Mouse (Mus musculus): ENCODE data around the gene Jak1. TPM values are rescaled to one million over a fixed set of nuclear protein-coding genes. Genes with fewer than 3 reads are reported as not detected.
A peak's percentile ranks its signal among the peaks of the same experiment; 100 is the strongest.

Gene Jak1
- total RNA-seq, 2 experiments from 2014 or later: 92.7 to 105 TPM

- no peak for ATAC-seq (ENCODE audit: poor library complexity, severe bottlenecking)
These were observed 106.8 kb downstream of the Jak1 start for GRCm38 (mm10) chr4:101158282-101158681.

DNA sequence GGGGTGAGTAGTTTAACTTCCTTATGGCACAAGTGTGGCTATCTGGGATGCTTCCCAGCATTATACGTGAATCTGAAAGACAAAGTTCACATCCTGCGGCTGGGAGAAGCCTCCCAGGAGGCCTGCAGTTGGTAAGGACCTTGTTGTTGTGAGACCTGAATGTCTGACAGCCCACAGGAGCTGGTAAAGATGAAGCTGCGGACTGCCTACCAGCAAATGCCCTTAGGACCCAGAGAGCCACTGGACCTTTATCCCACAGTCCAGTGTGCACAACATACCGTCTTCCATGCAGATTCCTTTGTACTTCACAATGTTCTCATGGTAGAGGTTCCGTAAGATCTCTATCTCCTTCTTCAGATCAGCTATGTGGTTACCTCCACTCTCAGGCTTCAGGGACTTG, 107.6 kb downstream of the Jak1 start:
- ATAC-seq (ENCODE audit: poor library complexity, severe bottlenecking): no peak

DNA sequence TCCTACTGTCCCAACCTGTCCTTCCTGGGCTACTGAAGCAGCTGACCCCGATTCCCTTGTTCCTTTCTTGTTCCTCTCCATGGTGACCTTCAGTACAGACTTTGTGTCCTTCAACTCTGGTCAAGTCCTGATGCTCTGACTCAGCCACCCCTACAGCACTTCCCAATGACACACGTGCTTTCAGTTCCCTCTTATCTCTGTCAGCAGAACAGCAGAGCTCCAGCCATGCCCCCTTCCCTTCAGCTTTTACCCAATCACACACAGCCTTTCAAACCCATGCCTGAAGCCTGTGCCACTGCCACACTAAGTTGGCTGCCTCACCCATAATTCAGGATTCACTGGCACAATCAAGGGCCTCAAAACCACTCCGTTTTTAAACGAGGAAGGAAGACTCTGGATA, 109.5 kb downstream of the Jak1 start:
- ATAC-seq (ENCODE audit: poor library complexity, severe bottlenecking): peak; percentile 96

DNA sequence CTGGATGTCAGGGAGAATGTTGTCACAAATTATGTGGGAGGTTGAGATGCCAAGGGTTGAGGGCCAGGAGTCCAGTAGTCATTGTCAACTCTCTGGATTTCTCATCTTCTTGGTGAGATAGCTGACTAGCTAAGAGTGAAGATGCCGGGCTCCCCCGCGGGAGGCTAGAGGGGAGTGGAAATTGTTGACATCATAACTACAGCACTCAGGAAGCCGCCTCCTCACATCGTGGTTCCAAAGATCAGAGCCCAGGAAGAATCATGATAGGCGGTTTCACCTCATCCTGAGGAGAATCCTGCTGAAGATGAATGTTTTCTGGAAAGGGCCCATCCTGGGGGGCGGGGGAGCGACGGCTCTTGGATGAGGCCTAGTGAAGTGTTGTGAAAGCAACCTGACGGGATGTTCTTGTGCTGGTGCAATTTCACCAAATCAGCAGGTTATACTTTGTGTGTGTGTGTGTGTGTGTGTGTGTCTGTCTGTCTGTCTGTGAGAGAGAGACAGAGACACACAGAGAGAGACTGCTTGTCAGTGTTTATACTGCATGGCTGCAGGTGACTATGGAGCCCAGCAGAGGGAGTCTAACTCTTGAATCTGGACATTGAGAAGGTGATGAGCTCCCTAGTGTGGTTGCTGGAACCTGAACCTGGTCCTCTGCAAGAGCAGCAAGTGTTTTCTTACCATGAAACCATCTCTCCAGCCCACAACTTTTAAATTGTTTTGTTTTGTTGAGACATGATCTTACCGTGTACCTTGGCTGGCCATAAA, 118.0 kb downstream of the Jak1 start:
- no peak for ATAC-seq (ENCODE audit: poor library complexity, severe bottlenecking)

DNA sequence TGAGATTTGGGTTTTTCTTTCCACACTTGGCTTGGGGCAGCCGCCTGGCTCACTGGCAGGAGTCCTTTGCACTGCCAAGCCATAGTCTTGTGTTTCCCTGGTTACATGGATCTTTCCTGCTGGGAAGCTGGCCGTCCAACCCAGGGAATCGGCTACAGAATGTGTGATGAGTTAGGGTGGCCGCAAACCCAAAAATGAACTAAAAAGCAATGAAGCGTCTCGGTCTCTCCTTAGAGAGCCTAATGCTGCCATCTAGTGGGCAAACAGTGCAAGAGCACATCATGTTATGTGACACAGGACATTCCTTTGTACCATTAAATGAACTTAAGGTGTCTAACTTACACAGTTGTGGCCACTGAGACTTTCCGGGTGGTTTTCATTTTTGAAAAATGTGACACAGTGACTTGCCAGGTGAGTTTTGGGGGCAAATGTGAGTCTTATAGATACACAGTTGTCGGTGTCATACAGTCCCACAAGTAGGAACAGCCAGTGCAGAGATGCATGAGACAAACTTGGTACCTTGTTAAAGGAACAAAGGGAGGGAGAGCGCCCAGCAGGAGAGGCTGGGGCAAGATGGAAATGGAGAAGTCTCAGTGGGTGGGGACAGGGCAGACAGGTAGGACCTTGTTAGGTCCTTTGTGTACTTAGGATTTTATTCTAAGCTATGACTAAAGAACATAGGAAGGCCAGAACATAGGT, 118.9 kb downstream of the Jak1 start:
- ATAC-seq (ENCODE audit: poor library complexity, severe bottlenecking): peak; percentile 84

- ATAC-seq (ENCODE audit: poor library complexity, severe bottlenecking): no peak
These were observed 120.3 kb downstream of the Jak1 start for GRCm38 (mm10) chr4:101144790-101145189.

GRCm38 (mm10) chr4:101144361-101144760, 120.7 kb downstream of the Jak1 start:
- no peak for ATAC-seq (ENCODE audit: poor library complexity, severe bottlenecking)

DNA sequence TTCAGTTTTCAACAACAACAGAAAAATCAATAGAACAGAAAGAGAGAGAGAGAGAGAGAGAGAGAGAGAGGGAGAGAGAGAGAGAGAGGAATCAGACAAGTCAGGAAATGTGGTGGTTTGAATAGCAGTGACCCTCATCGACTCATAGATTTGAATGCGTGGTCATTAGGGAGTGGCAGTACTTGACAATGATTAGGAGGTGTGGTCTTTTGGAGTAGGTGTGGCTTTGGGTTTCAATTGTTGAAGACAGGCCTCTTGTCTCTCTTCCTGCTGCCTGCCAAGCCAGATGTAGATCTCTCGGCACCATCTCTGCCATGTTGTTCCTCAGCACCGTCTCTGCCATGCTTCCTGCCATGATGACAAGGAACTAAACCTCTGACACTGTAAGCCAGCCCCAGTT, 121.2 kb downstream of the Jak1 start:
- ATAC-seq (ENCODE audit: poor library complexity, severe bottlenecking): no peak

DNA sequence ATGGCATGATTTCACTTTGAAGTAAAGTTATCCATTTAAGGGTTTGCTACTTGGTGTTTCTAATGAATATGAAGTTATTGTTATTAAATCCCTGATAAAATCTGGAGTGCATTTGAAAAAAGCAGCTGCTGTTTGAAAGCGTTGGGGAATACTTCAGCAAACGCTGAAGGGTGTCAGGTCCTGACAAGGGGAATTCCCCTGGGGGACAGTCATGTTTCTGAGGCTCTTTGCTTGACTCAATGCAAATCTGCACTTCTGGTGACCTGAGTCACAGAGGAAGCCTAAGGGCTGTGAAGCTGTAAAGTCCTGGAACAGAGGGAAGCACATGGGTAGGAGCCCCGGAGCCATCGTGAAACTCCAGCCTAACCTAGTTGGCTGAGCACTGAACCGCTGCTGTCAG, 123.3 kb downstream of the Jak1 start:
- no peak for ATAC-seq (ENCODE audit: poor library complexity, severe bottlenecking)

DNA sequence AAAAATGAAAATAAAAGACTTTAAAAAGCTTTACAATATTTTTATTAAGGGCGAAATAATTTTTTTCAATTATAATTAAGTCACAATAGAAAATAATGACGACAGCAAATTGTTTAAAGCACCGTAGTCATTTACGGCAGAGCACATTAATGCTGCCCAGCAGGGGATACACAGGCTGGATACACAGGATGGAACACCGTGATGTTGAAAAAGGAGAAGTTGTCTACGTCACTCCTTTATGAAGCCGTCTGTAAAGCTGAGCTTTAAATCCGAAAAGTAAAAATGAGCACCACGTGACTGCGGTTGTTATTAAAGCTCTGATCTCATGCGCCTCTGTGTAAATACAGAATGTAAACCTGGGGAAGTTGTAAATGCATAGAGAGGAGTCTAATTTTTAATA, 127.1 kb downstream of the Jak1 start:
- ATAC-seq (ENCODE audit: poor library complexity, severe bottlenecking): no peak

- no peak for ATAC-seq (ENCODE audit: poor library complexity, severe bottlenecking)
These were observed 129.2 kb downstream of the Jak1 start for GRCm38 (mm10) chr4:101135909-101136308.

DNA sequence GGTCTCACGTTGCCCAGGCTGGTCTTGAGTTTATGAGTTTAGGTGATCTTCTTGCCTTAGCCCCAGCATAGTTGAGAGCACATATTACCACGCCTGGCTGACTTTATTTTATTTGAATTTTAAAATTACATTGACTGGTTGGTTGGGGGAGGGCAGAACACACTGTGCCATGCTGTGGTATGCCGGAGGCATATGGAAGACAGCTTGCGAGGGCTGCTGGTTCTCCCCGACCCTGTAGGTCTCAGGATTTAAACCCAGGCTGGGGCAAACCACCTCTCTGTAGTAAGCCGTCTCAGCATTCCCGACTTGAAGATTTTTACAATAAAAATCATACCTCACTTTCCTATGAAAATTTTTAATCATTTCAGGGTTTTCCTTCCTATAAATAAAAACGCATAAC, 130.1 kb downstream of the Jak1 start:
- ATAC-seq (ENCODE audit: poor library complexity, severe bottlenecking): no peak

DNA sequence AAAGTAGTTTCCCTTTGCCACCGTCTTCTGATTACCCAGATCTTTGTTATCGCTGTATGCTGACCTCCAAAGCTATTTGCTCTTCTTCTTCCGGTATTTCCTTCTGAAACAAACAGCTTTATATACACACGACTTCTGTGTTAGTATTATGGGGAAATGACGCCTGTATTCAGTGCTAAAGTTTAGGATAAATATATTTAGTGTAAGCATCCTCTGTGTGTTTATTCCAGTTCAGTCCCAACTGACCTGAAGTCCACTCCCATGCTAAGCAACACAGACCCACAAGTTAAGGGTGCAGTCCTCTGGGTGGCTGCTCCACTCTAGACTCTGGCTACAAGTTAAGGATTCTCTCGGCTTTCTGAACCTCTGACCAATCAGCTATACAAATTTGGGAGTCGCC, 144.1 kb downstream of the Jak1 start:
- ATAC-seq (ENCODE audit: poor library complexity, severe bottlenecking): no peak

DNA sequence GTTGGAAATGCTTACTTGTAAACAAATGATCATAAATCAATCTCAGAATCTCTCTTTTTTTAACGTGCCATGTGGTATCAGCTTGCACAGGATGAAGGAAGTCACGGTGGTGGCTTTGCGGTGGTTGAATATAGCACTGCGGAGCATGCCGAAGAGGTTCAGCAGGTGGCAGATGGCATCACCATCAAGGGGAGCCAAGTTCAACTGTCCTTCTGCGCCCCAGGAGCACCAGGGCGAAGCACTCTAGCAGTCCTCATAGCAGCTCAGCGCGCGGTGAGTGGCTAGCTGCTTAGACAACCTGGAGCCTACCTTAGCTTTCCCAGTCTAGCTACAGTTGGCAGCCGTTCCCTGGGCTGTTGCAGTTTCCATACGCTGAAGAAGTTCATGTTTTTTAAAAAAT, 158.0 kb downstream of the Jak1 start:
- ATAC-seq (ENCODE audit: poor library complexity, severe bottlenecking): no peak

Other genes with a start within 250 kb of the Jak1 start
- gene Gm10577, start 244.6 kb downstream of the Jak1 start, total RNA-seq (2015): not detected in 2 replicates
- gene Gm10577, start 244.6 kb downstream of the Jak1 start, total RNA-seq (2017): not detected in 2 replicates
- gene Raver2, start 196.3 kb downstream of the Jak1 start, total RNA-seq (2015): 0.32 TPM in 1 of 2 replicates, not detected in the other
- 0.18 and 0.28 TPM in 2 replicates for gene Raver2, start 196.3 kb downstream of the Jak1 start, total RNA-seq (2017)
- 0.18 TPM in 1 of 2 replicates, not detected in the other for gene Ak4, start 154.0 kb upstream of the Jak1 start, total RNA-seq (2015)
- gene Ak4, start 154.0 kb upstream of the Jak1 start, total RNA-seq (2017): 0.11 TPM in 1 of 2 replicates, not detected in the other
- 0.16 and 0.76 TPM in 2 replicates for gene Dnajc6, start 231.4 kb upstream of the Jak1 start, total RNA-seq (2015)
- 0.66 and 1.6 TPM in 2 replicates for gene Dnajc6, start 231.4 kb upstream of the Jak1 start, total RNA-seq (2017)